Mouse (Mus musculus): ENCODE data around the gene Obp1a.

Obp1a gene

GRCm38 (mm10) chrX:78091274-78091673 is at the start of gene Obp1a:
TSS of gene Obp1a (minus strand) at chrX:78091374.
- DNase-seq (ENCODE audit: low spot score in 2 of 2): no peak

GRCm38 (mm10) chrX:78125167-78125566 is 34.0 kb upstream of the Obp1a start, which contains the start of gene Gm5938:
TSS of gene Gm5938 (plus strand) at chrX:78125467.
- no peak for DNase-seq (ENCODE audit: low spot score in 2 of 2)

All from spleen, postnatal 10 days (tissue).